Mouse (Mus musculus) limb, embryonic 14.5 days (tissue): ENCODE data around the gene Celf2. TPM values are rescaled to one million over a fixed set of nuclear protein-coding genes. Genes with fewer than 3 reads are reported as not detected.
"Not testable (repeated sequence)": the region's sequence is repeated elsewhere in the genome, so short reads cannot be mapped to it uniquely, and the experiment has no call there.

Source experiments
- ATAC-seq: fragments of 200-750 bp; cut with Nextera tagmentation; 2 replicates; pipeline ENCODE4 v1.8.0; 2017; ENCODE audit warnings: low read depth, moderate number of reproducible peaks, moderate TSS enrichment; ENCODE audit not compliant: low FRiP score
- DNase-seq: peaks from one replicate; pipeline ENCODE4 v3.0.0-alpha.2; 2015; ENCODE audit warnings: low spot score
- H3K27ac ChIP-seq: fragments of 300-500 bp; sonication (generic); replicated peaks from 2 replicates; pipeline ENCODE4 v1.5.1; 2014; ENCODE audit warnings: low read depth, mild to moderate bottlenecking, low read length, moderate library complexity, mixed read lengths
- H3K27me3 ChIP-seq: fragments of 300-500 bp; sonication (generic); 2 replicates; pipeline ENCODE4 v1.6.1; 2014; ENCODE audit warnings: low read length, mixed read lengths; ENCODE audit not compliant: control insufficient read depth, insufficient read depth
- H3K36me3 ChIP-seq: fragments of 300-500 bp; sonication (generic); 2 replicates; pipeline ENCODE4 v1.6.1; 2014; ENCODE audit warnings: mild to moderate bottlenecking, low read length, moderate library complexity, mixed read lengths; ENCODE audit not compliant: control insufficient read depth, insufficient read depth
- H3K4me1 ChIP-seq: fragments of 300-500 bp; sonication (generic); 2 replicates; pipeline ENCODE4 v1.6.1; 2014; ENCODE audit warnings: antibody characterized with exemption, low read length, mixed read lengths; ENCODE audit not compliant: control insufficient read depth, insufficient read depth
- H3K4me2 ChIP-seq: fragments of 300-500 bp; sonication (generic); replicated peaks from 2 replicates; pipeline ENCODE4 v1.6.1; 2014; ENCODE audit warnings: low read depth, mild to moderate bottlenecking, low read length, moderate library complexity; ENCODE audit not compliant: severe bottlenecking
- H3K4me3 ChIP-seq: fragments of 300-500 bp; sonication (generic); replicated peaks from 2 replicates; pipeline ENCODE4 v1.5.1; 2014; ENCODE audit warnings: low read length
- H3K9ac ChIP-seq: fragments of 300-500 bp; sonication (generic); 2 replicates; pipeline ENCODE4 v1.6.1; 2014; ENCODE audit warnings: mild to moderate bottlenecking, low read depth, low read length, moderate library complexity; ENCODE audit not compliant: severe bottlenecking
- H3K9me3 ChIP-seq: fragments of 300-500 bp; sonication (generic); 2 replicates; pipeline ENCODE4 v1.6.1; 2016; ENCODE audit warnings: low read length; ENCODE audit not compliant: control insufficient read depth
- POLR2A ChIP-seq: fragments of 200-500 bp; IDR thresholded peaks from 2 replicates; pipeline ENCODE4 v1.8.0; 2012; ENCODE audit warnings: inconsistent platforms, mild to moderate bottlenecking, moderate library complexity, borderline replicate concordance; ENCODE audit not compliant: insufficient read depth, insufficient read length; ENCODE audit errors: extremely low read depth
- WGBS: fragments of 180-500 bp; shearing (Covaris S2); extraction: QIAGEN DNeasy Blood & Tissue Kit; methylation state at CpG from one replicate; pipeline ENCODE4 v1.1.7; 2014; 5-methylcytosine and 5-hydroxymethylcytosine counted together
- polyA plus RNA-seq, 2 experiments: library from polyadenylated mRNA; depleted of rRNA in 1 of 2; stranded (reverse) in 1 of 2; unstranded in 1 of 2; fragments of >200 nt; fragmentation: Nextera tagmentation in 1 of 2; extraction: Ambion mirVana in 1 of 2; gene quantifications; 2 replicates each; pipeline versions ENCODE4 v1.2.1 to v1.2.3; 2012 to 2014

The Celf2 gene
- polyA plus RNA-seq (2012; rRNA removed) = 55.3 and 63.7 TPM in 2 replicates
- 75.1 and 82.0 TPM in 2 replicates for polyA plus RNA-seq (2014; fragmentation: Nextera tagmentation; extraction: Ambion mirVana)

DNA sequence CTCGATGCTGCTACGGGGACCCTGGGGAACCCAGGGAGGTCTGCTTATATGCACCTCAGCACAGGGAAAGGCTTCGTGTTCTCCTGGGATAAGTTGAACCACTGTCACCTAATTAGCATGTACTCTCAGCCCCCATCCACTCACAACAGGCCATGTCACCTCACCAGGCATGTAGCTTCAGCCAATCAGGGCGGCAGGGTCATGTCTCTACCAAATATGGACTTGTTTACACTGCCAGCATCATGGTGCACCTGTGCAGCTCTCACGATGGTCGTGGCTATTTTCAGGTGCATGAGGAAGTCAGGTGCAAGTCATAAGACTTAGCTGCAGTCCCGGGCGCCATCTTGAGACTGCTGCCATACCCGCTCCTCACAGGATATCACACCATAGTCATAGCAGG, at the start of gene Celf2:
TSS of gene Celf2 (minus strand) at position 101 of the 400 bp plus-strand sequence.
- not testable (repeated sequence) for H3K27ac ChIP-seq, H3K4me2 ChIP-seq, H3K9me3 ChIP-seq, H3K4me1 ChIP-seq, ATAC-seq, H3K4me3 ChIP-seq, H3K36me3 ChIP-seq, H3K27me3 ChIP-seq, H3K9ac ChIP-seq, DNase-seq
- WGBS = 91% methylated on average over 9 of the region's 9 CpGs

DNA sequence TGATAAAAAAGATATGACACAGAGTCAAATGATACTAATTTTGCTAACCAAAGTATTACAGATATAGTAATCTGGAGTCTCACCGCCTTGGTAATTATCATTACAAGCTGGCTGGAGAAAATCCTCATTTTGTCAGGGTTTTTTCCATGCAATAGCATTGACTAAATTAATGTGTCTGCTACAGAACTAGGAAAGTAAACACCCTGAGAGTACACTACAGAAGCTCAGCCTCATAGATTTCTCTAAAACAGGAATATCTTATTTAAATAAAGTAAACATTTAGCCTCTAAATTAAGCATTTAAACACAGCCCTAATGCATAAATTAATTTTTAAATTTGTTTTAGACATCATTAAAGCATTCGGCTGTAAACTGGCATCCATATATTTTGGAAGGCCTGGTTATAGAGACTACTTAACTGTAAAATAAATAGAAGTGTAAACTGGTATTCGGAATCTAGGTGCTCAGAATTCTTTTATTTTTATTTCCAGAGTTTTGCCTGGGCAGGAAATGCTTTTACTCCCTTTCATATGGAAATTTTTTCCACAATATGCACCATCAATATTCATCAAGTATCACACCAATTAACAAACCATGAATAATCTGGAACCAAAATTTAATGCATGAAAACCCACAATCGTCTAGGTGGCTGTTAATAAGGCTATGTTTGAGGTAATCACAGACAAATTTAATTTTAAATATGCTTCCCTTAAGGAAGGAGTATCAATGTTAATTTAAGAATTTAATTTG, 46.0 kb upstream of the Celf2 start:
- Histone ChIP-seq H3K9me3 (no peaks in the 10 kb centered on the region), H3K4me3 (no peak overlapping the region), H3K27ac (no peak overlapping the region), H3K4me2 (no peak overlapping the region), H3K9ac (no peak overlapping the region), H3K27me3 (no peaks in the 10 kb centered on the region), H3K4me1 (no peaks in the 10 kb centered on the region), H3K36me3 (no peaks in the 10 kb centered on the region)
- ATAC-seq (no peak), DNase-seq (no peak)
- TF ChIP-seq POLR2A = no peak
- WGBS = 78% methylated on average over 4 of the region's 4 CpGs

DNA sequence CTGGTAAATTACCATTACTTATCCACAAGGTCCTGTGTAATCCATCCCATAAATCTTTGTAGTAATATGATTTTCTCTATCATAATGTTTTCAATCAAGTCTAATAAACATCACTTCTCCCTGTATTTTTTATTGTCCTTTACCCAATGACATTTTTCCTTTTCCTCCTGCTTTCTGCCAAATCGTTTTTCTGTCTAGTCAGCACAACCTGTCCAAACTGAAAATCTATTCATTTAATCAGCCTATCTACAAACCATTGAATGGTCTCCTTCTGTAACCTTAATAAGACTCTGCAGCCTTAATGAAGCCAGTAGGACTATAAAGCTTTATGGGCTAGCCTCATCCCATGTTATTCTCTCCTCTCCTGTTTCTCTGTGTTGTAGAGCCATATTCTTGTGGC, 45.2 kb upstream of the Celf2 start:
- H3K36me3 ChIP-seq = no peaks in the 10 kb centered on the region
- ATAC-seq (no peak), DNase-seq (no peak)
- H3K9me3 ChIP-seq = no peaks in the 10 kb centered on the region
- H3K4me1 ChIP-seq = no peaks in the 10 kb centered on the region
- no peak overlapping the region for H3K9ac ChIP-seq
- H3K4me2 ChIP-seq = no peak overlapping the region
- H3K27ac ChIP-seq = no peak overlapping the region
- no peak for TF ChIP-seq POLR2A
- WGBS = 67% methylated on average over 1 of the region's 1 CpGs
- no peak overlapping the region for H3K4me3 ChIP-seq
- H3K27me3 ChIP-seq = no peaks in the 10 kb centered on the region

DNA sequence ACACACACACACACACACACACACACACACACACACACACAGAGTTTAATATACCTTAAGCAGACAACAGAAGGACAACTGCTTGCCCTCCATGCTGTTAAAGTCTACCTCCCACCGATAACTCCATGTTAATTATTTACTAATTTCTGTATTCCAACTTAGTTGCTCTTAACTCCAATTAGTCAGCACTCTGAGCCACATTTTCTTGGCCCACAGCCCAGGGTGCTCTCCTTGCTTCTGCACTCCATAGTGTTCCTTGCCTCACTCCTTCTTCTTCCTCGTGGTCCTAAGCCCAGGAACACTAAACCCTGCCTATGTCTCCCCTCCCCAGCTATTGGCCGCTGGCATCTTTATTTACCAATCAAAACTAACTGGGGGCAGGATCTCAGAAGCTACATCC, 43.5 kb upstream of the Celf2 start:
- no peaks in the 10 kb centered on the region for H3K9me3 ChIP-seq
- ATAC-seq (no peak), DNase-seq (no peak)
- no peaks in the 10 kb centered on the region for H3K27me3 ChIP-seq
- WGBS = 72% methylated on average over 3 of the region's 3 CpGs
- no peak overlapping the region for H3K9ac ChIP-seq
- H3K27ac ChIP-seq = no peak overlapping the region
- no peak for TF ChIP-seq POLR2A
- no peak overlapping the region for H3K4me2 ChIP-seq
- H3K36me3 ChIP-seq = no peaks in the 10 kb centered on the region
- H3K4me1 ChIP-seq = no peaks in the 10 kb centered on the region
- H3K4me3 ChIP-seq = no peak overlapping the region

DNA sequence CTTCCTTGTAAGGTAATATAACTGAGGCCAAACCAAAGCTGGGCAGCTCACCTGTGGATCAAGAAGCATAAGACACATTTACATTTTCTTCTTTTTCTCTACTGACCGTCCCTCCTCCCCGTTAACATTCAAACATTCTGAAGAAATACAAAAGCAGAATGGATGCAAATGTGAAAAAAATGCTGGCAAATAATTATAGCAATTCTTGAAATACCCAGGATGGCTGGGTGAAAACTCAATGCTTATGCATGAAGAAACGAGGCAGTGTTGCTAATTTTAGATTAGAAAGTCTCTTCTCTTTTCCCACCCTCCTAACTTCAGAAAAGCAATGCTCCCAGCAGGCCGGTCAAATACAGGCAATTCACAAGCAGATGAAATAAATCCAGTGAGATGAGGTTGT, 39.5 kb upstream of the Celf2 start:
- H3K4me1 ChIP-seq = no peaks in the 10 kb centered on the region
- H3K4me3 ChIP-seq = no peak overlapping the region
- 72% methylated on average over 4 of the region's 4 CpGs for WGBS
- H3K36me3 ChIP-seq = no peaks in the 10 kb centered on the region
- no peak overlapping the region for H3K4me2 ChIP-seq
- ATAC-seq = no peak
- H3K27ac ChIP-seq = no peak overlapping the region
- H3K9ac ChIP-seq = no peak overlapping the region
- TF ChIP-seq POLR2A = no peak
- DNase-seq = no peak
- H3K27me3 ChIP-seq = no peaks in the 10 kb centered on the region
- no peaks in the 10 kb centered on the region for H3K9me3 ChIP-seq
